Mouse (Mus musculus) midbrain, embryonic 16.5 days (tissue): ENCODE results near the gene Fgfrl1. TPM values are rescaled to one million over a fixed set of nuclear protein-coding genes. Genes with fewer than 3 reads are reported as not detected.

Experiments used
- ATAC-seq: fragments of 200-750 bp; cut with Nextera tagmentation; 2 replicates; pipeline ENCODE4 v1.8.0; 2017; ENCODE audit warnings: moderate TSS enrichment
- H3K27ac ChIP-seq: fragments of 300-500 bp; sonication (generic); 2 replicates; pipeline ENCODE4 v1.5.1; 2014; ENCODE audit warnings: mild to moderate bottlenecking, low read length, mixed read lengths
- H3K27me3 ChIP-seq: fragments of 300-500 bp; sonication (generic); 2 replicates; pipeline ENCODE4 v1.6.1; 2014; ENCODE audit warnings: low read depth, low read length, mixed read lengths; ENCODE audit not compliant: control insufficient read depth, insufficient read depth
- H3K36me3 ChIP-seq: fragments of 300-500 bp; sonication (generic); 2 replicates; pipeline ENCODE4 v1.6.1; 2014; ENCODE audit warnings: mild to moderate bottlenecking, low read length, moderate library complexity, mixed read lengths; ENCODE audit not compliant: control insufficient read depth, insufficient read depth
- H3K4me1 ChIP-seq: fragments of 300-500 bp; sonication (generic); 2 replicates; pipeline ENCODE4 v1.6.1; 2014; ENCODE audit warnings: mild to moderate bottlenecking, low read length, mixed read lengths; ENCODE audit not compliant: control insufficient read depth, insufficient read depth
- H3K4me2 ChIP-seq: fragments of 300-500 bp; sonication (generic); 2 replicates; pipeline ENCODE4 v1.6.1; 2014; ENCODE audit warnings: mild to moderate bottlenecking, low read length, mixed read lengths
- H3K4me3 ChIP-seq: fragments of 300-500 bp; sonication (generic); 2 replicates; pipeline ENCODE4 v1.5.1; 2014; ENCODE audit warnings: low read depth, mild to moderate bottlenecking, low read length, moderate library complexity, mixed read lengths
- H3K9ac ChIP-seq: fragments of 300-500 bp; sonication (generic); 2 replicates; pipeline ENCODE4 v1.6.1; 2014; ENCODE audit warnings: low read depth, low read length, mixed read lengths
- H3K9me3 ChIP-seq: fragments of 300-500 bp; sonication (generic); replicated peaks from 2 replicates; pipeline ENCODE4 v1.6.1; 2014; ENCODE audit warnings: mild to moderate bottlenecking, low read length, mixed read lengths; ENCODE audit not compliant: control insufficient read depth, poor library complexity, severe bottlenecking
- WGBS: fragments of 180-500 bp; shearing (Covaris S2); extraction: QIAGEN DNeasy Blood & Tissue Kit; methylation state at CpG from one replicate; pipeline ENCODE4 v1.1.7; 2014; 5-methylcytosine and 5-hydroxymethylcytosine counted together
- polyA plus RNA-seq: library from polyadenylated mRNA; unstranded; fragments of >200 nt; fragmentation: Nextera tagmentation; extraction: Ambion mirVana; gene quantifications from 2 replicates; pipeline ENCODE4 v1.2.1, GENCODE M21; 2015

The Fgfrl1 gene
- polyA plus RNA-seq, 1 experiment from 2014 or later: 3.3 TPM

DNA sequence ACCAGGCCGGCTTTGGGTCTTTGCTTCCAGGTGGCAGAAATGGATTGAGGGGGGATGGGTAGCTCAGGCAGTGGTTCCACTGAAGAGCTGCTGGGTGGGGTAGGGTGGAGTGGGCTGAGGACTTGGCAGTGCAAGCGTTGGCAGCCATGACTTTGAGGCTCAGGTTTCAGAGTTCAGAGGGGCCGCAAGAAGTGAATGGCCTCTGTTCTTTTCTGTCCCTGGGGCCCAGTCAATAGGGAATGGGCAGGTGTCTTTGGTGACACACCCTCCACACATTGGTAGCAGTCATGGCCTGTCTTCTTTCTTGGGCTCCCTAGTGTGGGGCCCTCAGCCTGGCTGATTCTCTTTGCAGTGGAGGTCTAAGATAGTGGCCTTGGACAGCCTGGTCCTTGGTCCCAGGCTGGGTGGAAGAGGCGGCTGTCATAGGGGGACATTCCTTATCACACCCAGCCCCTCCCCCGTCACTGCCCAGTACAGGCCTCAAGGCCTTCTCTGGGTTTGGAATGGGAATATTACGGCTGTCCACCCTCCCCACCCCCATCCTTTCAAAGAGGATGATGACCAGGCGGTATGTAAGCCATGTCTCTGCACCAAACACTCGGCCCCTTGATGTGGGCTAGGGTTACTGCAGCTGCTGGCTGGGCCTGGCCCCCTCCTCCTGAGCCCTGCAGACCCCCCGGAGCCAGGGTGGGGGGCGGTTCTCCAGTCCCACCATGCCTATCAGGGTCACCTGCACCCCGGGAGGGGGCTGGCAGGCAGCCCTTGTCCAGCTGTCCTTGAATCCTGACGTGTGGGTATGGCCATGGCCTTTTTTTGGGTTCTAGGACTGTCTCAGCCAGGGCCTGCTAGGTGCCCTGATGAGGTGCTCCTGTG lies 11.8 kb downstream of the Fgfrl1 start:
- ATAC-seq: no peak

DNA sequence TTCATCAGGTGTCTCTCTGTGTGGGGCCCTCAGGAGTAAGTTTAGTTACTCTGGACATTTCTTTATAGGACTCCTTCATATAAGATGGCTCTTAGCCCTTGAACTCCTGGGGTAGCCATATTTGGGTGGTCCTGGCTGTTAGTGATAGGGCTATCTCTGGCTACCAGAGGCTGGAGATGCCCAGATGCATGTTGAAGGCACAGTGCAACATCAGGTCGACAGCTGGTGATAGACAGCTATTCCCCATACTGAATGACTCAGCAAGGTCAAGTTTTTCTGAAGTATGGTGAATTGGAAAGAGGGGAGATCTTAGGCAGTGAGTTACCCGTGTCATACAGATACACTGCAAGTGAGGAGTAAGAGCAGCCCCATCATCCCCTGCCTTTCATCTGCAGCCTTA lies 15.6 kb downstream of the Fgfrl1 start:
- H3K4me3 ChIP-seq: no peak overlapping the region
- no peaks in the 10 kb centered on the region for H3K36me3 ChIP-seq
- WGBS: 91% methylated on average over 2 of the region's 2 CpGs
- no peak overlapping the region for H3K9ac ChIP-seq
- no peak for ATAC-seq
- no peak overlapping the region for H3K4me2 ChIP-seq
- H3K27me3 ChIP-seq: no peaks in the 10 kb centered on the region
- no peaks in the 10 kb centered on the region for H3K4me1 ChIP-seq
- H3K27ac ChIP-seq: no peak overlapping the region
- no peaks in the 10 kb centered on the region for H3K9me3 ChIP-seq

More for the DNA sequence above, 11.8 kb downstream of the Fgfrl1 start:
- Histone ChIP-seq H3K27me3 (no peaks in the 10 kb centered on the region), H3K27ac (no peak overlapping the region), H3K4me2 (no peak overlapping the region), H3K36me3 (no peaks in the 10 kb centered on the region), H3K9me3 (no peaks in the 10 kb centered on the region), H3K4me3 (no peak overlapping the region), H3K9ac (no peak overlapping the region), H3K4me1 (no peaks in the 10 kb centered on the region)
- 90% methylated on average over 12 of the region's 12 CpGs for WGBS

DNA sequence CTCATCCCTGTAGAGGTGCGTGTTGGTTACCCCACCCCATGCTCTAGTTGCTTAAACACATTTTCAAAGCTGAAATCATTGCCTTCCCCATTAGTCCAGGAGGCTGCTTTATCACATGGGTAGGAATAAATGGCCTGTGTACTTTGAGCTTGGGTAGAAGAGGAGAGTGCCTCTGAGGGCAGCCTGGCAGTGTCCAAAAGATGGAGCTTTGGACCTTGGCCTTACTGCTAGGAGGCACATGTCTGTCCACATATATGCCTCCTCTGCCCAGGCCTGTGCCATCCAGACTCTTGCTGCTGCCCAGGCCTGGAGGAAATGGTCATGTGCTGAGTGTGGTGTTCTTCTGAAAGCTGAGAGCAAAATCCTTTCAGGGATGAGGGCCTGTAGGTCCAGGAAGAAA lies 16.2 kb downstream of the Fgfrl1 start:
- no peaks in the 10 kb centered on the region for H3K36me3 ChIP-seq
- no peak overlapping the region for H3K4me2 ChIP-seq
- no peak for ATAC-seq
- H3K4me1 ChIP-seq: no peaks in the 10 kb centered on the region
- no peaks in the 10 kb centered on the region for H3K9me3 ChIP-seq
- 100% methylated on average over 1 of the region's 1 CpGs for WGBS
- H3K4me3 ChIP-seq: no peak overlapping the region
- H3K27me3 ChIP-seq: no peaks in the 10 kb centered on the region
- H3K9ac ChIP-seq: no peak overlapping the region
- H3K27ac ChIP-seq: no peak overlapping the region

DNA sequence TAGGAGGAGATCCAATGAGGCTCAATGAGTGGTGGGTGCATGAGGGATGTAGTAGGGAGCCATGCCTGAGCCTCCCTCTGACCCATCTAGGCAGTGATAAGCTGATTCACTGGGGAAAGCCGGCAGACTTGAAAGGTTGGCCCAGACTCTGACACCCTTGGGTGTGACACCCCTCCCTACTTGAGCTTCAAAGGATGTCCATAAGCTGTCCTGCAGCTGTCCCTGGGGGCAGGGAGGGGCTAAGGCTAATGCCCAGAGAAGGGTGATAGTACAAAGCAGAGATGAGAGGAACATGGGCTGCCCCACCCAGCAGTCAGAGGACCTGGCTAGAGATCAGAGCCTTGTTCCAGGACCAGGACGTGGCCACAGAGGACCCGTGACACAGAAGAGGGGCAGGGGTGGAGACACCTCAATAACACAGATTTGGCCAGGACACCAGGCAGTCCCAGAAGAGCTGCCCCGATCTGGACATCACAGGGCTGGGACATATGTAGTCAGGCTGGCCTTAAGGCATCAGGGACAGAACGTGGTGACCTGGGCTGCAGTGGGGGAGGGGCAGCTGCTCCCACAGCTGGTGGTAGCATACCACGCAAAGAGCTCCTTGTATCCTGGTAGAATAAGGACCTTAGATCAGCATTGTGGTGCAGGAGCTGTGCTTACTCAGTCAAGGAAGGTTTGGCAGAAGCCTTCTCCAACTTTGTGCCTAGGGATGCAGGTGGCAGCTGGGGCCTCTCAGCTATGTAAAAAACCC lies 17.0 kb downstream of the Fgfrl1 start:
- H3K4me3 ChIP-seq: no peak overlapping the region
- H3K27ac ChIP-seq: no peak overlapping the region
- 73% methylated on average over 6 of the region's 6 CpGs for WGBS
- no peaks in the 10 kb centered on the region for H3K36me3 ChIP-seq
- H3K9me3 ChIP-seq: no peaks in the 10 kb centered on the region
- H3K4me2 ChIP-seq: no peak overlapping the region
- no peak for ATAC-seq
- no peaks in the 10 kb centered on the region for H3K27me3 ChIP-seq
- no peaks in the 10 kb centered on the region for H3K4me1 ChIP-seq
- no peak overlapping the region for H3K9ac ChIP-seq

DNA sequence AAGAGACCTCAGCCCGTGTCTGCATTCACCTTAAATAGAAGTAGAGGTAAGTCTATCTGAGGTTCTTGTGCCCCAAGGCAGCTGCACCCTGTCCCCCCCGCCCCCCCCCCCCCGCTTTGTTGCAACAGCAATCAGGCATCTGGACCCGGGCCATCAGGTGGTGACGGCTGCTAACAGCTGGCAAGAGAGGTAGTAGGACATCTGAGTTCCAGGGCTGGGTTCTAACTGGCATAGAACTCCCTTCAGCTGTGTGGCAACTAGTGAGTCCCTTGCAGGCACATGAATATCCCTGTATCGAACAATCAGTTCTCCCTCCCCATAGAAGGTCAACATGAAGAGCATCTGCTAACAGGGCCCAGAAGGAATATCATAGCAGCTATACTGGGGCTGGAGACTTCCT lies 19.8 kb downstream of the Fgfrl1 start:
- 84% methylated on average over 6 of the region's 6 CpGs for WGBS
- no peak overlapping the region for H3K4me3 ChIP-seq
- no peak for ATAC-seq
- no peak overlapping the region for H3K9ac ChIP-seq
- no peaks in the 10 kb centered on the region for H3K36me3 ChIP-seq
- no peaks in the 10 kb centered on the region for H3K9me3 ChIP-seq
- no peaks in the 10 kb centered on the region for H3K27me3 ChIP-seq
- no peak overlapping the region for H3K27ac ChIP-seq
- H3K4me2 ChIP-seq: no peak overlapping the region
- no peaks in the 10 kb centered on the region for H3K4me1 ChIP-seq

DNA sequence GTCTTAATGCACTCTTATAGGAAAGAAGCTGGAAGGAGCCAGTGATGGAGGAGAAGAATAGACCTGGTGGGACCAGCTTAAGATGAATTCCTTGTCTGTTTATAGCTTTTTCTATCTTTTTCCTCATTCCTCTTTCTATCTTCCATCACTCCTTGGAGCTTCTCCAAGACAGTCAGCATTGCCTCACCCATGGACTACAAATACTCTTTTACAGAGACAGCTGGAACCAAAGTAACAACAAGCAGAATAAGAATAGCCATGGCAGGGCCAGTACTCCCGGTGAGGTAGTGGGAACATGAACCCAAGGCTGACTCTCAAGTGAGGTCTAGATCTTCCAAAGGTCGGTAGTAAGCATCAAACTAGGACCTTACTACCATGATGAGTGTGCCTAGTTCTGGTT lies 20.9 kb downstream of the Fgfrl1 start:
- Histone ChIP-seq H3K4me3 (no peak overlapping the region), H3K27ac (no peak overlapping the region), H3K9me3 (no peaks in the 10 kb centered on the region), H3K9ac (no peak overlapping the region), H3K27me3 (no peaks in the 10 kb centered on the region), H3K36me3 (no peaks in the 10 kb centered on the region), H3K4me1 (no peaks in the 10 kb centered on the region), H3K4me2 (no peak overlapping the region)
- ATAC-seq: no peak
- WGBS: 87% methylated on average over 2 of the region's 2 CpGs

DNA sequence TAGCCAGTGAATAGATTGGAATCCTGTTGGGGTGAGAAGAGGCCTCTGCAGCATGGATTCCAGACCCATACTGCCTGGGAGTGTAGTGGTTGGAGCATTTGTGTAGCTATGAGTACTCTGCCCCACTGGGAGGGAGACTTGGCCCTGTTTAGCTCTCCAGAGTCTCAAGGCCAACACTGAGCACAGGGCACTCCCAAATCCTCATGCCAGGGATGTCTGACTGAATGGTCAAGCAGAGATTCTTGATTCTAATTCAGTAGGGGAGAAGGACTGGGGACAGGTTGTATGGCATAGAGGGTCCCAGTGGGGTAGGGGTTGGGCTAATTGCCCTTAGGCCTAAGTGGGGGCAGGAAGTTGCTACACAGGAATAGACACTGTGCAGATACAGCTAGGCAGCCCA lies 21.5 kb downstream of the Fgfrl1 start:
- no peaks in the 10 kb centered on the region for H3K36me3 ChIP-seq
- ATAC-seq: no peak
- no peak overlapping the region for H3K4me3 ChIP-seq
- H3K9ac ChIP-seq: no peak overlapping the region
- H3K9me3 ChIP-seq: no peaks in the 10 kb centered on the region
- no peak overlapping the region for H3K4me2 ChIP-seq
- no peaks in the 10 kb centered on the region for H3K27me3 ChIP-seq
- no peaks in the 10 kb centered on the region for H3K4me1 ChIP-seq
- H3K27ac ChIP-seq: no peak overlapping the region

DNA sequence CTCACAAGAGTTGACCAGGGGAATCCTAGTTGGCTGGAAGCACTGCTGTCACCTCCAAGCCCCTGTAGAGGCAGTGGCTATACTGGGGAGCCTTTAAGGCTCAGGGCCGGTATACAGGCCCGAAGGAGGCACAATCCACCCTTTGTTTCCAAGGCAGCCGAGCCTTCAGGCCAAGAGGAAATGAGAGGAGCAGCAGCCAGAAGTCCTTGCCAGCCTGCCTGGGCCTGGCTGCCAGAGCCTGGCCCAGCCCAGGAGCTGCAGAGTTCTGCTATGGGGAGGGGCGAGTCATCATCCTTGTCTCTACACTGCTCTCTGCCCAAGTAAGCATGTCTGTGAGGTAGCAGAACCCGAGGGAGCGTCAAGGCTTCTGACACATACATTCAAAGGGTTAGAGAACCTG lies 22.0 kb downstream of the Fgfrl1 start:
- Histone ChIP-seq H3K4me1 (no peaks in the 10 kb centered on the region), H3K9me3 (no peaks in the 10 kb centered on the region), H3K4me3 (no peak overlapping the region), H3K4me2 (no peak overlapping the region), H3K27ac (no peak overlapping the region), H3K9ac (no peak overlapping the region), H3K36me3 (no peaks in the 10 kb centered on the region), H3K27me3 (no peaks in the 10 kb centered on the region)
- ATAC-seq: peak; percentile 80
- 64% methylated on average over 6 of the region's 6 CpGs for WGBS

DNA sequence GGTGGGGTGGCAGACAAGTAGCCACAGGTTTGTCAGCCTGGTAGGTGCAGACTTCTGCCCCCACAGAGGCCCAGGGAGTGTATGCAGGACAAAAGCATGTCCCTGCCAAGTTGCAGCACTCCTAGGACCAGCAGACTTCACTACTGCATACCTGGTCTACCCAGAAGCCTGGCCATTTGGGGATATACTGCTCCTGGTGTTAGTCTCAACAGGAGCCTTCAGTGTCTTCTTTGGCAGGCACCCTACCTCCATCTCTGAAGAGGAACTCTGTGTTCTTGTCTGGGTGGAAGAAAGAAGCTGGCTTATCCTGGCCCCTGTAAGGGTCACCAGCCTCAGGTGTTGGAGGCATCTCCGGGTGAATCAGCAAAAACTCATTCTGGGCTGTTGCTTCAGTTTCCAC lies 23.8 kb downstream of the Fgfrl1 start:
- Histone ChIP-seq H3K27ac (no peak overlapping the region), H3K9ac (no peak overlapping the region), H3K4me3 (no peak overlapping the region), H3K27me3 (no peaks in the 10 kb centered on the region), H3K4me1 (no peaks in the 10 kb centered on the region), H3K36me3 (no peaks in the 10 kb centered on the region), H3K4me2 (no peak overlapping the region), H3K9me3 (no peaks in the 10 kb centered on the region)
- no peak for ATAC-seq
- WGBS: 88% methylated on average over 1 of the region's 1 CpGs
